In genomic region chrX:94367248-94367647, GRCm38 (mm10) we compare ENCODE assay signal across 7 mouse cellular contexts. TPM values are rescaled to one million over a fixed set of nuclear protein-coding genes. Genes with fewer than 3 reads are reported as not detected.
DNase-seq lines count a peak whose midpoint lies in the region; ATAC-seq and TF ChIP-seq lines count a peak whose summit lies in the region.

No protein-coding gene starts in this region.

- no peak for TF ChIP-seq CTCF in midbrain, postnatal 0 days (IDR thresholded peaks at IDR 0.05)

- peak overlapping the region; percentile 17; the same call in 1 of the 2 replicates for H3K4me2 ChIP-seq in limb, embryonic 11.5 days (ENCODE audit: low read depth, severe bottlenecking)
- H3K4me2 ChIP-seq in midbrain, postnatal 0 days (ENCODE audit: low read depth, low read length, poor library complexity, severe bottlenecking): peak overlapping the region; percentile 45

- WGBS in limb, embryonic 11.5 days: 25% methylated on average over 17 of the region's 17 CpGs
- 28% methylated on average over 14 of the region's 17 CpGs for WGBS in midbrain, postnatal 0 days

- ATAC-seq in limb, embryonic 11.5 days (ENCODE audit: insufficient number of reproducible peaks, low FRiP score, low TSS enrichment, low read depth): peak; percentile 49
- ATAC-seq in midbrain, postnatal 0 days (ENCODE audit: low FRiP score): peak; percentile 51

- no peaks in the 10 kb centered on the region for H3K9me3 ChIP-seq in limb, embryonic 11.5 days (ENCODE audit: control insufficient read depth, low read length)
- no peaks in the 10 kb centered on the region for H3K9me3 ChIP-seq in midbrain, postnatal 0 days (ENCODE audit: low read length)

- peak overlapping the region; percentile 62 for H3K4me3 ChIP-seq in brown adipose tissue, adult 24 weeks (ENCODE audit: insufficient read depth, low read depth, low read length)
- peak overlapping the region; percentile 50 for H3K4me3 ChIP-seq in limb, embryonic 11.5 days (ENCODE audit: low read depth, low read length)
- peak overlapping the region; percentile 52 for H3K4me3 ChIP-seq in midbrain, postnatal 0 days (ENCODE audit: low read depth, low read length)

- H3K27me3 ChIP-seq in limb, embryonic 11.5 days (ENCODE audit: control insufficient read depth, insufficient read depth, low read length): peaks cover 26% of the 10 kb centered on the region
- peaks cover 25% of the 10 kb centered on the region for H3K27me3 ChIP-seq in midbrain, postnatal 0 days (ENCODE audit: insufficient read depth, low read length)

- intact Hi-C loops in gastrocnemius, postnatal 14 days (cut with DNase I; ENCODE audit: low total_unique reads): no loop called here

- H3K27ac ChIP-seq in brown adipose tissue, adult 24 weeks (replicated peaks; ENCODE audit: low read depth, low read length): peak overlapping the region; percentile 57
- 0 out of 2 replicates have a peak overlapping the region, but pooled peaks have one; percentile 21 for H3K27ac ChIP-seq in limb, embryonic 11.5 days (replicated peaks; ENCODE audit: low read depth, low read length)
- H3K27ac ChIP-seq in midbrain, postnatal 0 days (ENCODE audit: low read depth, low read length): peak overlapping the region; percentile 47; the same call in 1 of the 2 replicates

- peak overlapping the region; percentile 40; the same call in 1 of the 2 replicates for H3K9ac ChIP-seq in limb, embryonic 11.5 days (ENCODE audit: low read length)
- peak overlapping the region; percentile 64 for H3K9ac ChIP-seq in midbrain, postnatal 0 days (replicated peaks; ENCODE audit: low read length, poor library complexity, severe bottlenecking)

- H3K4me1 ChIP-seq in brown adipose tissue, adult 24 weeks (ENCODE audit: control insufficient read depth, insufficient read depth, insufficient read length, low read length): no peaks in the 10 kb centered on the region
- H3K4me1 ChIP-seq in limb, embryonic 11.5 days (ENCODE audit: control insufficient read depth, insufficient read depth, low read length): no peaks in the 10 kb centered on the region
- no peaks in the 10 kb centered on the region for H3K4me1 ChIP-seq in midbrain, postnatal 0 days (ENCODE audit: insufficient read depth, low read length)

- no peaks in the 10 kb centered on the region for H3K36me3 ChIP-seq in limb, embryonic 11.5 days (ENCODE audit: control insufficient read depth, insufficient read depth, low read length)
- no peaks in the 10 kb centered on the region for H3K36me3 ChIP-seq in midbrain, postnatal 0 days (ENCODE audit: insufficient read depth, low read length)

- DNase-seq in retina, postnatal 7 days (ENCODE audit: low read depth, low spot score): peak; percentile 20
- no peak for DNase-seq in retina, postnatal 1 day
- DNase-seq in gastrocnemius, postnatal 14 days: peak; percentile 14
- DNase-seq in limb, embryonic 11.5 days (ENCODE audit: low spot score): no peak
- peak; percentile 18 for DNase-seq in midbrain, postnatal 0 days (ENCODE audit: low spot score)
- no peak for DNase-seq in yolk sac, embryonic 10.5 days (ENCODE audit: low spot score)

RNA-seq across cellular contexts. Expression of gene Apoo, which starts 0.3 kb away (rescaled TPM):
- polyA plus RNA-seq in brown adipose tissue, adult 24 weeks (2012; ENCODE audit: insufficient read depth, insufficient read length, missing spikeins): 387 and 411 TPM in 2 replicates
- total RNA-seq in gastrocnemius, postnatal 14 days (2021): 100 to 1,000 TPM; 141 to 203 TPM
- 107 and 116 TPM in 2 replicates for polyA plus RNA-seq in limb, embryonic 11.5 days (2014; fragmentation: Nextera tagmentation; extraction: Ambion mirVana)
- total RNA-seq in midbrain, postnatal 0 days (2014; rRNA removed): 58.3 and 58.7 TPM in 2 replicates
- 135 and 146 TPM in 2 replicates for polyA plus RNA-seq in midbrain, postnatal 0 days (2015; fragmentation: Nextera tagmentation; extraction: Ambion mirVana)

RNA-seq across cellular contexts. Expression of gene Fam90a1b, which starts 0.7 kb away (rescaled TPM):
- not detected in 2 replicates for polyA plus RNA-seq in brown adipose tissue, adult 24 weeks (2012; ENCODE audit: insufficient read depth, insufficient read length, missing spikeins)
- not detected for total RNA-seq in gastrocnemius, postnatal 14 days (2021)
- 0.19 and 0.26 TPM in 2 replicates for polyA plus RNA-seq in limb, embryonic 11.5 days (2014; fragmentation: Nextera tagmentation; extraction: Ambion mirVana)
- 0.66 and 1.2 TPM in 2 replicates for total RNA-seq in midbrain, postnatal 0 days (2014; rRNA removed)
- polyA plus RNA-seq in midbrain, postnatal 0 days (2015; fragmentation: Nextera tagmentation; extraction: Ambion mirVana): 0.37 and 0.47 TPM in 2 replicates

Comparison
In these comparisons a context has a peak if more than half of its experiments do, and no peak if none do; other contexts are left out.
1. DNase-seq: peak in retina, postnatal 7 days (single experiment), gastrocnemius, postnatal 14 days (single experiment) and midbrain, postnatal 0 days (single experiment); none in retina, postnatal 1 day (single experiment), limb, embryonic 11.5 days (single experiment) and yolk sac, embryonic 10.5 days (single experiment).
2. Peak in every context shown above with its lines, with median percentiles within 50 percentile points of each other: H3K27ac ChIP-seq and H3K4me3 ChIP-seq.